Mouse (Mus musculus) erythroblast, embryonic 14.5 days (primary cell): Measurements from ENCODE around the gene Adora1. TPM values are rescaled to one million over a fixed set of nuclear protein-coding genes. Genes with fewer than 3 reads are reported as not detected.

Source experiments
- H3K27me3 ChIP-seq: 2 replicates; pipeline ENCODE4 v1.6.1; 2012; ENCODE audit warnings: inconsistent platforms; ENCODE audit not compliant: control insufficient read depth
- H3K36me3 ChIP-seq: 2 replicates; pipeline ENCODE4 v1.6.1; 2012; ENCODE audit warnings: mild to moderate bottlenecking, inconsistent platforms; ENCODE audit not compliant: control insufficient read depth
- H3K4me1 ChIP-seq: 2 replicates; pipeline ENCODE4 v1.6.1; 2012; ENCODE audit warnings: inconsistent platforms; ENCODE audit not compliant: control insufficient read depth
- H3K4me3 ChIP-seq: replicated peaks from 2 replicates; pipeline ENCODE3; 2012; ENCODE audit warnings: moderate library complexity, mild to moderate bottlenecking, inconsistent platforms
- H3K9me3 ChIP-seq: 2 replicates; pipeline ENCODE4 v1.6.1; 2012; ENCODE audit warnings: low read length, inconsistent platforms, mixed read lengths; ENCODE audit not compliant: control insufficient read depth
- GATA1 ChIP-seq: IDR thresholded peaks from 2 replicates; pipeline ENCODE4 v1.6.1; 2012; ENCODE audit warnings: low read length, inconsistent platforms, mixed read lengths
- TAL1 ChIP-seq: IDR thresholded peaks from 3 replicates; pipeline ENCODE4 v1.6.1; 2012; ENCODE audit warnings: low read length, inconsistent platforms, mixed read lengths
- polyA plus RNA-seq: library from polyadenylated mRNA; stranded (reverse); fragments of >175 nt; gene quantifications from 2 replicates; pipeline ENCODE4 v1.2.3, GENCODE M21; 2012

Gene Adora1
- polyA plus RNA-seq, 1 experiment = not detected

DNA sequence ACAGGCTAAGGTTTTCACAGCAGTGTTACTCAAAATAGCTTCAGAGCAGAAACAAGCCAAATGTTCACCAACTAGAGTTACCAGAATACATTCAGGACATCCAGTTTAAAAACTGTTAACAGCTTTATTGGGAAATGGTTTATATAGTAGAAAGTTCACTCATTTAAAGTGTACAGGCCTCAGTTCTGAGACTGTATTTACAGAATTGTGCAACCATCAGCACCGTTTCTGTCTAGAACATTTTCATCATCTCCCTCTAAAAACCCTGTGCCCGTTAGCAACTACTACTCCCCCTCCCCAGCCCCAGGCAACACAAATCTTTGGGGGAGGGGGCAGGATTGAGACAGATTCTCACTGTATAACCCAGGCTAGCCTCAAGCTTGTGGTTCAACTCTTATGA is 7.1 kb upstream of the Adora1 start:
- Histone ChIP-seq H3K27me3 (0 out of 2 replicates have a peak, but pooled peaks cover 3% of the 10 kb centered on the region), H3K4me1 (peaks cover 6% of the 10 kb centered on the region; the same call in 1 of the 2 replicates), H3K36me3 (no peaks in the 10 kb centered on the region), H3K4me3 (no peak overlapping the region), H3K9me3 (no peaks in the 10 kb centered on the region)
- TF ChIP-seq TAL1 = no peak
- TF ChIP-seq GATA1 = no peak

GRCm38 (mm10) chr1:134241298-134241697 is 6.1 kb upstream of the Adora1 start:
- Histone ChIP-seq H3K4me1 (peaks cover 6% of the 10 kb centered on the region; the same call in 1 of the 2 replicates), H3K4me3 (no peak overlapping the region), H3K27me3 (peaks cover 8% of the 10 kb centered on the region), H3K36me3 (no peaks in the 10 kb centered on the region), H3K9me3 (no peaks in the 10 kb centered on the region)
- TF ChIP-seq TAL1 = no peak
- TF ChIP-seq GATA1 = no peak

DNA sequence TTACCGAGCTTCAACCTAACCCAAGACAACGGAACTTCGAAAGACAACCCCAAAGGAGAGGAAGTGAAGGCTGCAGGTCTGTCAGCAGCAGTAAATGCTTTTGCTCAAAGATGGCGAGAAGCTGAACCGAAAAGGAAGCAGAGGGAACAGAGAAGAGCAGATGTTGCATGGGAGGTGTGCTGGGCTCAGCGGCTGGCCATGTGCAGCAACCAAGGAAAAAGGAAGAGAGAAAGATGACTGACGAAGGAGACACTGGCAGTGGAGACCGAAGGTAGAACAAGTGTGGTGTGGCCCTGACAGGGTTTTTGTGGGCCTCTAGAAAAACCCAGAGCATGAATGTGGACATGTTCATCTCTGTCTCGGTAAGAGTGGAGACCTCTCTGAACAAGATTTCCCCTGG is 5.5 kb upstream of the Adora1 start:
- peaks cover 14% of the 10 kb centered on the region for H3K27me3 ChIP-seq
- H3K4me3 ChIP-seq = no peak overlapping the region
- no peaks in the 10 kb centered on the region for H3K36me3 ChIP-seq
- H3K9me3 ChIP-seq = no peaks in the 10 kb centered on the region
- H3K4me1 ChIP-seq = peaks cover 6% of the 10 kb centered on the region; the same call in 1 of the 2 replicates
- TF ChIP-seq GATA1 (no peak), TAL1 (no peak)

GRCm38 (mm10) chr1:134237438-134237837 is 2.2 kb upstream of the Adora1 start:
- peaks cover 38% of the 10 kb centered on the region for H3K27me3 ChIP-seq
- no peak overlapping the region for H3K4me3 ChIP-seq
- no peaks in the 10 kb centered on the region for H3K9me3 ChIP-seq
- H3K36me3 ChIP-seq = no peaks in the 10 kb centered on the region
- no peaks in the 10 kb centered on the region for H3K4me1 ChIP-seq
- no peak for TF ChIP-seq TAL1
- no peak for TF ChIP-seq GATA1

DNA sequence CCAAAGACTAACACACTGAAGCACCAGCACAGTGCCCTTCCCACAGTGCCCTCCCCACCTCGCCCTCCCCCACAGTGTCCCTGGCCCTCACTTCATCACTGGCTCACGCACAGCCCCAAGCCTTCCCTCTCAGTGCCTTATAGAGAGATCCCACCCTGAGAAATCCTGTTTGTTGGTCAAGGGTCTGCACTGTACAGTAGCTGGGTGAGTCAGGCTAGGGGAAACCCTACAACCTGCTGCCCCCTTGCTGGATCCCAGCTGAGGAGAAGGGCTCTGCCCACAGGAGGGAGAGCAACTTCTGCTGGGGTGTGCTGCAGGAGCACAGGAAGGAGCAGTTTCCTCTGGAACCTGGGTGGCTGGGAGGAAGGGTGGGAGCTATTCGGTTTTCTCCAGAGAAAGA is 911 bp upstream of the Adora1 start:
- no peaks in the 10 kb centered on the region for H3K9me3 ChIP-seq
- peaks cover 38% of the 10 kb centered on the region for H3K27me3 ChIP-seq
- no peaks in the 10 kb centered on the region for H3K4me1 ChIP-seq
- no peak for TF ChIP-seq GATA1
- no peak for TF ChIP-seq TAL1
- H3K4me3 ChIP-seq = no peak overlapping the region
- H3K36me3 ChIP-seq = no peaks in the 10 kb centered on the region

- peak overlapping the region; percentile 3 for H3K4me3 ChIP-seq
- no peaks in the 10 kb centered on the region for H3K9me3 ChIP-seq
- TF ChIP-seq GATA1 (no peak), TAL1 (no peak)
- H3K36me3 ChIP-seq = no peaks in the 10 kb centered on the region
- H3K4me1 ChIP-seq = no peaks in the 10 kb centered on the region
- H3K27me3 ChIP-seq = peaks cover 38% of the 10 kb centered on the region
Observed at GRCm38 (mm10) chr1:134234455-134235390, 508 bp downstream of the Adora1 start.

DNA sequence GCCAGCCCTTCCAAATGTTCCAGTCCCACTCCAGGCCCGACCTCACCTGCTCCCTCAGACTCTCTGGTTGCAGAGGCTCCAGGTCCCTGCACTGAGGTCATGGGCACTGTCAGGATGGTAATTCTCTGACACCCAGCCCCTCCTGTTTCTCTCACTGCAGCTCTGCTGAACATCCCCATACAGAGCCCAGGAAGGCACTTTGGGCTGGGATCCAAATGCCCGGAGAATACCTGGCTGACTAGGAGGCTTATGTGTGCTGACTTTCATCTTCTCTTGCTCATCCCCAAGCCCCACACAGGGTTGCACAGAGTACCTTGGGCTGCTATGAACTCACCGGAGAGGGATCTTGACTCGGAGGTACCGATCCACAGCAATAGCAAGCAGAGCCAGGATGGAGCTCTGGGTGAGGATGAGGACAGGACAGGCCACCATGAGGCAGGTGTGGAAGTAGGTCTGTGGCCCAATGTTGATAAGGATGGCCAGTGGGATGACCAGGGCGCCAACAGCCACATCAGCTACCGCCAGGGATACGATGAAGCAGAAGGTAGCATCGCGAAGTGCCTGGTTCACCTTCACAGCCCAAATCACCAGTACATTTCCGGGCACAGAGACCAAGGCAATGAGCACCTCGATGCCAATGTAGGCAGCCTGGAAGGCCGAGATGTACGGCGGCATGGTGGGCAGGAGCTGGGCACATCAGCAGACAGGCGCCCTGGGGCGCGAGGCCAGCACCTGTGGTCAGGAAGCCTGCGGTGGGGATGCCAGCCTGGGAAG is 1.4 kb downstream of the Adora1 start:
- Histone ChIP-seq H3K4me3 (no peak overlapping the region), H3K36me3 (no peaks in the 10 kb centered on the region), H3K4me1 (no peaks in the 10 kb centered on the region), H3K27me3 (peaks cover 38% of the 10 kb centered on the region), H3K9me3 (no peaks in the 10 kb centered on the region)
- no peak for TF ChIP-seq TAL1
- no peak for TF ChIP-seq GATA1

GRCm38 (mm10) chr1:134232778-134233531 is 2.3 kb downstream of the Adora1 start:
- Histone ChIP-seq H3K36me3 (no peaks in the 10 kb centered on the region), H3K27me3 (peaks cover 38% of the 10 kb centered on the region), H3K9me3 (no peaks in the 10 kb centered on the region), H3K4me3 (no peak overlapping the region), H3K4me1 (no peaks in the 10 kb centered on the region)
- TF ChIP-seq TAL1 (no peak), GATA1 (no peak)
